Mouse (Mus musculus) NIH3T3 (cell line): ENCODE data around the gene Dusp22.

ENCODE experiments used
- DNase-seq: peaks from one replicate; pipeline ENCODE4 v3.0.0-alpha.2; 2012; ENCODE audit warnings: low read depth

Dusp22 gene

GRCm38 (mm10) chr13:30659613-30660505 lies at the start of gene Dusp22:
Dusp22 (plus strand) TSS chr13:30659999.
- DNase-seq, result peak; percentile 93

- no peak for DNase-seq
These were observed 47.6 kb upstream of the Dusp22 start for GRCm38 (mm10) chr13:30612079-30612794.

- DNase-seq, result no peak
These were observed 40.1 kb upstream of the Dusp22 start for GRCm38 (mm10) chr13:30619684-30620083.

- peak; percentile 3 for DNase-seq
These were observed 31.4 kb upstream of the Dusp22 start for GRCm38 (mm10) chr13:30628195-30629048.

- DNase-seq, result no peak
These were observed 29.9 kb upstream of the Dusp22 start for GRCm38 (mm10) chr13:30629794-30630410.

GRCm38 (mm10) chr13:30632998-30633397 lies 26.8 kb upstream of the Dusp22 start:
- DNase-seq, result no peak

- DNase-seq, result no peak
These were observed 23.3 kb upstream of the Dusp22 start for GRCm38 (mm10) chr13:30636453-30636852.

- no peak for DNase-seq
These were observed 21.3 kb upstream of the Dusp22 start for GRCm38 (mm10) chr13:30638378-30639115.

- peak; percentile 73 for DNase-seq
These were observed 17.7 kb upstream of the Dusp22 start for GRCm38 (mm10) chr13:30642053-30642452.

GRCm38 (mm10) chr13:30648461-30648860 lies 11.3 kb upstream of the Dusp22 start:
- no peak for DNase-seq

GRCm38 (mm10) chr13:30649197-30649596 lies 10.6 kb upstream of the Dusp22 start:
- DNase-seq, result no peak

GRCm38 (mm10) chr13:30650684-30651083 lies 9.1 kb upstream of the Dusp22 start:
- no peak for DNase-seq

- no peak for DNase-seq
These were observed 6.7 kb upstream of the Dusp22 start for GRCm38 (mm10) chr13:30653051-30653450.

- no peak for DNase-seq
These were observed 5.3 kb upstream of the Dusp22 start for GRCm38 (mm10) chr13:30654463-30654862.

- DNase-seq, result no peak
These were observed 2.9 kb upstream of the Dusp22 start for GRCm38 (mm10) chr13:30656909-30657308.

- peak; percentile 3 for DNase-seq
These were observed 2.0 kb upstream of the Dusp22 start for GRCm38 (mm10) chr13:30657779-30658178.

GRCm38 (mm10) chr13:30658201-30658996 lies 1.4 kb upstream of the Dusp22 start:
- no peak for DNase-seq

- peak; percentile 73 for DNase-seq
These were observed 5.5 kb downstream of the Dusp22 start for GRCm38 (mm10) chr13:30665261-30665660.

GRCm38 (mm10) chr13:30666537-30666936 lies 6.7 kb downstream of the Dusp22 start:
- no peak for DNase-seq

- no peak for DNase-seq
These were observed 8.5 kb downstream of the Dusp22 start for GRCm38 (mm10) chr13:30668301-30668700.
